Mouse (Mus musculus) neural tube, embryonic 15.5 days (tissue): ENCODE data around the gene Cit. TPM values are rescaled to one million over a fixed set of nuclear protein-coding genes. Genes with fewer than 3 reads are reported as not detected.

Experiments
- ATAC-seq: fragments of 200-750 bp; cut with Nextera tagmentation; 2 replicates; pipeline ENCODE4 v1.8.0; 2017; ENCODE audit warnings: mild to moderate bottlenecking, moderate TSS enrichment, moderate library complexity; ENCODE audit not compliant: low FRiP score
- H3K27ac ChIP-seq: fragments of 300-500 bp; sonication (generic); replicated peaks from 2 replicates; pipeline ENCODE4 v1.5.1; 2015; ENCODE audit warnings: mild to moderate bottlenecking, inconsistent platforms
- H3K27me3 ChIP-seq: fragments of 300-500 bp; sonication (generic); replicated peaks from 2 replicates; pipeline ENCODE4 v1.6.1; 2015; ENCODE audit warnings: inconsistent platforms
- H3K36me3 ChIP-seq: fragments of 300-500 bp; sonication (generic); 2 replicates; pipeline ENCODE4 v1.6.1; 2015; ENCODE audit warnings: inconsistent platforms
- H3K4me1 ChIP-seq: fragments of 300-500 bp; sonication (generic); 2 replicates; pipeline ENCODE4 v1.6.1; 2015; ENCODE audit warnings: inconsistent platforms
- H3K4me2 ChIP-seq: fragments of 300-500 bp; sonication (generic); 2 replicates; pipeline ENCODE4 v1.6.1; 2015; ENCODE audit warnings: inconsistent platforms, mild to moderate bottlenecking, moderate library complexity
- H3K4me3 ChIP-seq: fragments of 300-500 bp; sonication (generic); replicated peaks from 2 replicates; pipeline ENCODE4 v1.5.1; 2015; ENCODE audit warnings: mild to moderate bottlenecking, inconsistent platforms
- H3K9ac ChIP-seq: fragments of 300-500 bp; sonication (generic); replicated peaks from 2 replicates; pipeline ENCODE4 v1.6.1; 2015; ENCODE audit warnings: mild to moderate bottlenecking, inconsistent platforms
- H3K9me3 ChIP-seq: fragments of 300-500 bp; sonication (generic); replicated peaks from 2 replicates; pipeline ENCODE4 v1.6.1; 2016; ENCODE audit warnings: inconsistent platforms
- WGBS: fragments of 180-500 bp; shearing (Covaris S2); methylation state at CpG from one replicate; pipeline ENCODE4 v1.1.7; 2015; ENCODE audit warnings: mixed read lengths; 5-methylcytosine and 5-hydroxymethylcytosine counted together
- polyA plus RNA-seq: library from polyadenylated mRNA; unstranded; fragments of >200 nt; fragmentation: Nextera tagmentation; extraction: Ambion mirVana; gene quantifications from 2 replicates; pipeline ENCODE4 v1.2.1, GENCODE M21; 2015

Cit gene
- polyA plus RNA-seq, 1 experiment from 2014 or later, result 40.1 TPM

- Histone ChIP-seq H3K27me3 (no peaks in the 10 kb centered on the region), H3K9me3 (no peaks in the 10 kb centered on the region), H3K4me3 (no peak overlapping the region), H3K36me3 (no peaks in the 10 kb centered on the region), H3K9ac (no peak overlapping the region), H3K4me2 (no peak overlapping the region), H3K4me1 (no peaks in the 10 kb centered on the region), H3K27ac (no peak overlapping the region)
- ATAC-seq, result no peak
- 88% methylated on average over 23 of the region's 23 CpGs for WGBS
Observed at GRCm38 (mm10) chr5:115918597-115919351, 73.7 kb downstream of the Cit start.

DNA sequence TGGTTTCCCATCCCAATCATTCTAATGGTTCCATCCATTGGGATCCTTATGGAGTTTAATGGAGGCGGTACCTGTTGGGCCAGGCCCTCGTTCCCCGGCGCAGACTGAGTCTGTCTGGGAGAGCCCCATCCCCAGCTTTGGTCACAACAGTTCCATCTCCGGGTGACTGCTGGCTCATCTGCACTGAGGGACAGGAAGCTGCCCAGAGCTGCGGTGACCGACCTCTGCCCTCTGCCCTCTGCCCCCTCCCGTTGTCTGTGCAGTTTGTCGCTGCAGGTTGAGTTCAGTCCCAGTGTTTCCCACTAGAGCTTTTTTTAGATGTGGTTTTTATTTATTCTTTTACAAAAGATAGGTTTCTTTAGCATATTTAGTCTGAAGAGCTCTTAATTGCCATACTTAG is 76.9 kb downstream of the Cit start:
- Histone ChIP-seq H3K27me3 (no peaks in the 10 kb centered on the region), H3K9ac (no peak overlapping the region), H3K36me3 (no peaks in the 10 kb centered on the region), H3K4me3 (no peak overlapping the region), H3K27ac (no peak overlapping the region), H3K9me3 (no peaks in the 10 kb centered on the region), H3K4me2 (no peak overlapping the region), H3K4me1 (no peaks in the 10 kb centered on the region)
- 69% methylated on average over 9 of the region's 9 CpGs for WGBS
- no peak for ATAC-seq

DNA sequence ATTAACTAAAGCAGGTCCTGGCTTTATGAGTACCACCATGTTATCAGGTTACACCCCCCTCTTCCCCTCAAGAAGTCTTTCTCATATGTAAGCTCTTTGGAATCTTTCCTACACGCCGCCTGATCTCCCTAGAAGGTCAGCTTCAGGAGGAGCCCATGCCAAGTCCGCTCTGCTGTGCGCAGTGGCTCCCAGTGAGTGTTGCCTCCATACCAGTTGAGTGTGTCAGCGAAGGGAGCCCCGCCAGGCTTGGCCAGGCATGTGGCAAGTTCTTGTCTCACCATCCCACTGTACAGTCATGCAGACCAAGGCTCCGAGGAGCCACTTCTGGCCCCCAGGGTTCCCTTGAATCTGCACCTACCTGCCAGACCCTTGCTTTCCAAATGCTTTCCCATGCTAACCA is 79.9 kb downstream of the Cit start:
- H3K4me3 ChIP-seq, result no peak overlapping the region
- H3K9me3 ChIP-seq, result no peaks in the 10 kb centered on the region
- no peak overlapping the region for H3K4me2 ChIP-seq
- 96% methylated on average over 7 of the region's 7 CpGs for WGBS
- no peak overlapping the region for H3K9ac ChIP-seq
- no peak overlapping the region for H3K27ac ChIP-seq
- no peak for ATAC-seq
- H3K4me1 ChIP-seq, result no peaks in the 10 kb centered on the region
- H3K36me3 ChIP-seq, result peaks cover 8% of the 10 kb centered on the region
- no peaks in the 10 kb centered on the region for H3K27me3 ChIP-seq

- Histone ChIP-seq H3K36me3 (peaks cover 40% of the 10 kb centered on the region), H3K9ac (no peak overlapping the region), H3K9me3 (no peaks in the 10 kb centered on the region), H3K27ac (no peak overlapping the region), H3K27me3 (no peaks in the 10 kb centered on the region), H3K4me1 (no peaks in the 10 kb centered on the region), H3K4me2 (no peak overlapping the region), H3K4me3 (no peak overlapping the region)
- WGBS, result 85% methylated on average over 16 of the region's 16 CpGs
- ATAC-seq, result no peak
Observed at GRCm38 (mm10) chr5:115928786-115929507, 83.9 kb downstream of the Cit start.

GRCm38 (mm10) chr5:115932325-115932724 is 87.2 kb downstream of the Cit start:
- no peaks in the 10 kb centered on the region for H3K4me1 ChIP-seq
- H3K36me3 ChIP-seq, result peaks cover 49% of the 10 kb centered on the region
- H3K9me3 ChIP-seq, result no peaks in the 10 kb centered on the region
- no peak overlapping the region for H3K4me3 ChIP-seq
- H3K27me3 ChIP-seq, result no peaks in the 10 kb centered on the region
- no peak for ATAC-seq
- H3K4me2 ChIP-seq, result no peak overlapping the region
- no peak overlapping the region for H3K27ac ChIP-seq
- 95% methylated on average over 11 of the region's 11 CpGs for WGBS
- H3K9ac ChIP-seq, result no peak overlapping the region

DNA sequence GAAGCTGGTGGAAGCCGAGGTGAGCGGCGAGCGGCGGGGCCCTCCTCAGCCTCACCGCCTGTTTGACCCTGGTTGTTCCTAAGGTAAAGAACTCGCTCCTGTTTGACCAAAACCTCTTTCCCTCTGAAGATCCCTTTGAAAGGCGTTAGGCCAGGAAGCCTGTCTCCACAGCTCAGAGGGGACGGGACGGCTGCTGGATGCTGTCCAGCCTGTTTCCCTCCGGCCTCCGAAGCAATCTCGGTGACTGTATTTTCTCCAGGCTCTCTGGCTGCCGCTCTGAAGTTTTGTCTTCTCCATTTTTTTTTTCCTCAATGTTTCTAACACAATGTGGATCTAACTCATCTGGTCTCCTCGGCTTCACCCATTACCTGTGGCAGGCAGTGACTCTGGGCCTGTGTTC is 91.8 kb downstream of the Cit start:
- H3K36me3 ChIP-seq, result peaks cover 53% of the 10 kb centered on the region
- H3K4me2 ChIP-seq, result no peak overlapping the region
- H3K4me3 ChIP-seq, result no peak overlapping the region
- no peak overlapping the region for H3K9ac ChIP-seq
- 87% methylated on average over 15 of the region's 15 CpGs for WGBS
- H3K9me3 ChIP-seq, result no peaks in the 10 kb centered on the region
- no peak for ATAC-seq
- no peak overlapping the region for H3K27ac ChIP-seq
- no peaks in the 10 kb centered on the region for H3K27me3 ChIP-seq
- no peaks in the 10 kb centered on the region for H3K4me1 ChIP-seq

DNA sequence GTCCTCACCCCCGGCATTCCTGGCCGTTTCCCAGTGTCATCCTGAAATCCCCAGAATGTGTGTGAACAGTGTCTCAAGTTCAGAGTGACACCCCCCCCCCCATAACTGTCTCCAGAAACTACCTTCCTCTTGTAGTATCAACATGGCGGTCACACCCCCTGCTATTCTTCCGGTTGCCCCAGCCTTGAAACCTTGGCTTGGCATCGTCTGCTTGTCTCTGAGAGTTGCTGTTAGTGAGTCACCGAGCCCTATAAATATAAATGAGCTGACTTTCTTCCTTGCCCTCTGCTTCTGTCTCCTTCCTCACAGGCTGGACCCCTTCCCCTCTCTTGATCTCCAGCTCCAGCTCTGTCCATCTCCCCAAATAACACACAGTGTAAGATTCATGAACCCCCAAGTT is 92.5 kb downstream of the Cit start:
- H3K27me3 ChIP-seq, result no peaks in the 10 kb centered on the region
- peaks cover 50% of the 10 kb centered on the region for H3K36me3 ChIP-seq
- H3K4me1 ChIP-seq, result no peaks in the 10 kb centered on the region
- H3K9ac ChIP-seq, result no peak overlapping the region
- no peaks in the 10 kb centered on the region for H3K9me3 ChIP-seq
- no peak overlapping the region for H3K4me3 ChIP-seq
- ATAC-seq, result no peak
- 94% methylated on average over 6 of the region's 6 CpGs for WGBS
- no peak overlapping the region for H3K27ac ChIP-seq
- no peak overlapping the region for H3K4me2 ChIP-seq

- Histone ChIP-seq H3K36me3 (peaks cover 45% of the 10 kb centered on the region), H3K27me3 (no peaks in the 10 kb centered on the region), H3K9ac (no peak overlapping the region), H3K4me1 (no peaks in the 10 kb centered on the region), H3K27ac (no peak overlapping the region), H3K4me3 (no peak overlapping the region), H3K9me3 (no peaks in the 10 kb centered on the region; the same call in 1 of the 2 replicates), H3K4me2 (no peak overlapping the region)
- WGBS, result 84% methylated on average over 13 of the region's 13 CpGs
- no peak for ATAC-seq
Observed at GRCm38 (mm10) chr5:115938999-115939398, 93.9 kb downstream of the Cit start.

DNA sequence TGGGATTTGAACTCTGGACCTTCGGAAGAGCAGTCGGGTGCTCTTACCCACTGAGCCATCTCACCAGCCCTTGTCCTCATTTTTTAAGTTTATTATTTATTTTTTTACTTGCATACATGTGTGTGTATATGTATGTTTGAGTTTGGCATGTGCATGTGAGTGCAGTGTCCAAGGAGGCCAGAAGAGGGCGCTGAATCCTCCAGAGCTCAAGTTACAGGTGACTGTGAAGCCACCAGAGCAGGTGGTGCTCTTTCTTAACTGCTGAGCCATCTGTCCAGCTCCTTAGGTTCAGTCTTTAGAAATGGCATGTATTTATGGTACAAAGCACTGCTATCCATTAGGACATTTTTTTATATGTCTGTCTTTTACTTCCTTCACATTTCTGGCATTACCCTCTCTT is 97.3 kb downstream of the Cit start:
- no peaks in the 10 kb centered on the region for H3K4me1 ChIP-seq
- H3K27me3 ChIP-seq, result no peaks in the 10 kb centered on the region
- H3K4me3 ChIP-seq, result no peak overlapping the region
- H3K9me3 ChIP-seq, result no peaks in the 10 kb centered on the region; the same call in 1 of the 2 replicates
- no peak for ATAC-seq
- no peak overlapping the region for H3K9ac ChIP-seq
- 96% methylated on average over 3 of the region's 3 CpGs for WGBS
- no peak overlapping the region for H3K4me2 ChIP-seq
- H3K36me3 ChIP-seq, result peaks cover 51% of the 10 kb centered on the region
- H3K27ac ChIP-seq, result no peak overlapping the region

DNA sequence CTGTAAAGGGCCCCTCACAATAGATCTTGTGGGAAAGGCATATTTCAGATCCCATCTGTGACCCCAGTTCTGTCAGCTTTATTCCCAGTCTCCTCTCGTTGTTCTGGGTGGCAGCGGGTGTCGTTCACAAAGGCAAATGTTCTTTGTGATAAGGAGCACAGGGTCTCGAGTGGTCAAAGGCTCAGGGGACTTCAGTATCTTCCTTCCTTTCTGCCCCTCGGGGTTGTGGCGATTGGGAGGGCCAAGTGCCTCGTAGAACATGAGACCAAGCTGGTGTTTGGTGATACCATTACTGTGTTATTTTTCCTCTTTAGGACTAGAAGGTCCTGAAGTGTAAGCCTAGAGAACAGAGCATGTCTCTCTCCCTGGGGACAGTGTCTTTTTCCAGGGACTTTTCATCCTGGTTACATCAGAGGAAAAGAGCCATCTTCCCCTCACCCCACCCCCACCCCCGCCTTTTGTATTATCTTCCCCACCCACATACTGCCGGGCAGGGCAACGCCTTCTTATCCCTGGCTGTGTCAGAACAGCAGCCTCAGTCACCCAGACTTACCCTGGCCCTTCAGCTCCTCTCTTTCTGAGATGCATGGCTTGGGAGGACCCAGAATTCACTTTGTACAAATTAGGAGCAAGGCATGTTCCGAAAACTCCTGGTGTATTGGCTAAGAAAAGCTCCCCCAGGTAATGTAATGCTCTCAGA is 99.9 kb downstream of the Cit start:
- H3K9ac ChIP-seq, result no peak overlapping the region
- H3K4me2 ChIP-seq, result no peak overlapping the region
- no peak overlapping the region for H3K4me3 ChIP-seq
- no peaks in the 10 kb centered on the region; the same call in 1 of the 2 replicates for H3K9me3 ChIP-seq
- no peaks in the 10 kb centered on the region for H3K4me1 ChIP-seq
- ATAC-seq, result no peak
- H3K27ac ChIP-seq, result no peak overlapping the region
- no peaks in the 10 kb centered on the region for H3K27me3 ChIP-seq
- WGBS, result 32% methylated on average over 11 of the region's 11 CpGs
- peaks cover 44% of the 10 kb centered on the region for H3K36me3 ChIP-seq

GRCm38 (mm10) chr5:115947622-115948353 is 102.7 kb downstream of the Cit start:
- 95% methylated on average over 15 of the region's 15 CpGs for WGBS

More at GRCm38 (mm10) chr5:115947622-115948353, 102.7 kb downstream of the Cit start:
- no peak for ATAC-seq
- Histone ChIP-seq H3K4me2 (no peak overlapping the region), H3K36me3 (peaks cover 49% of the 10 kb centered on the region), H3K27ac (no peak overlapping the region), H3K9ac (no peak overlapping the region), H3K4me1 (no peaks in the 10 kb centered on the region), H3K4me3 (no peak overlapping the region), H3K9me3 (no peaks in the 10 kb centered on the region; the same call in 1 of the 2 replicates), H3K27me3 (no peaks in the 10 kb centered on the region)
